In the genomic region with DNA sequence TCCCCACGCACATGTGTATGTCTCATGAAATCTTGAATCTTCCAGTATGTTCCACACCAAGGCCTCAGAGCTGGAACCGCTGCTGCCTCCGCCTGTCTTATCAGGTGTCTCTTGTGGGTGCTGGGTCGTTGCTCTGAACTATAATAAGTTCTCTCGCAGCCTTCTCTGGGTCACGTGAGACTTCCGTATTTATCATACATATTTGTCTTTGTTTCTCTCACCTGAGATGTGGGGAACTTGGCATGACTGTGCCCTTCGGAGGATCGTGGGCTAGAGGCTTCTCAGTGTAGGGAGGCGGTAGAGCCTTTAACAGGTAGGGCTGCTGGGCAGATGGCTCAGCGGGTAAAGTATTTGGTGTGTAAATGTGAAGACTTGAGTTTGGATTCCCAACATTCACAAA, we compare ENCODE assay signal across 27 mouse cellular contexts. TPM values are rescaled to one million over a fixed set of nuclear protein-coding genes. Genes with fewer than 3 reads are reported as not detected.
"Had no signal": no experiment of that assay in that cellular context is flagged by ENCODE, and none has a peak within 500 bp of the region (broad histone marks: within the 10 kb centered on the region; RNA-seq: fewer than 3 reads in every experiment).

No protein-coding gene starts in this region.

- H3K4me1 ChIP-seq: liver, embryonic 13.5 days; liver, embryonic 15.5 days; lung, embryonic 15.5 days; midbrain, embryonic 13.5 days; midbrain, embryonic 15.5 days; neural tube, embryonic 12.5 days; stomach, embryonic 15.5 days had no signal

- H3K27ac ChIP-seq: liver, embryonic 13.5 days; liver, embryonic 15.5 days; lung, embryonic 15.5 days; macrophage; midbrain, embryonic 13.5 days; midbrain, embryonic 15.5 days; neural tube, embryonic 12.5 days; stomach, embryonic 15.5 days; stomach, postnatal 0 days had no signal

- H3K9me3 ChIP-seq: liver, embryonic 13.5 days; liver, embryonic 15.5 days; lung, embryonic 15.5 days; megakaryocyte, embryonic 14.5 days; midbrain, embryonic 13.5 days; midbrain, embryonic 15.5 days; neural tube, embryonic 12.5 days; stomach, embryonic 15.5 days had no signal

- H3K4me3 ChIP-seq: liver, embryonic 13.5 days; liver, embryonic 15.5 days; lung, embryonic 15.5 days; megakaryocyte, embryonic 14.5 days; midbrain, embryonic 13.5 days; midbrain, embryonic 15.5 days; neural tube, embryonic 12.5 days; stomach, embryonic 15.5 days had no signal

- H3K27me3 ChIP-seq: liver, embryonic 13.5 days; liver, embryonic 15.5 days; lung, embryonic 15.5 days; midbrain, embryonic 13.5 days; midbrain, embryonic 15.5 days; neural tube, embryonic 12.5 days; stomach, embryonic 15.5 days had no signal

- H3K9ac ChIP-seq: liver, embryonic 13.5 days; liver, embryonic 15.5 days; liver, postnatal 0 days; lung, embryonic 15.5 days; midbrain, embryonic 13.5 days; midbrain, embryonic 15.5 days; neural tube, embryonic 12.5 days; stomach, embryonic 15.5 days had no signal

- DNase-seq: liver, embryonic 13.5 days; liver, postnatal 0 days; lung, adult 2 months; lung, postnatal 14 days; lung, postnatal 36 days; right cerebral cortex, postnatal 14 days; thymus, adult 2 months; thymus, postnatal 25 days; thymus, postnatal 4 days had no signal

- H3K36me3 ChIP-seq: liver, embryonic 13.5 days; liver, embryonic 15.5 days; lung, embryonic 15.5 days; midbrain, embryonic 13.5 days; midbrain, embryonic 15.5 days; neural tube, embryonic 12.5 days; stomach, embryonic 15.5 days had no signal

RNA-seq across cellular contexts. Expression of a gene that starts 0.5 kb away (rescaled TPM):
- total RNA-seq: megakaryocyte progenitor cell, adult 5-6 weeks; midbrain, postnatal 0 days; monocyte, adult 5-6 weeks; neutrophil, adult 5-6 weeks had no signal
- polyA plus RNA-seq: liver, embryonic 13.5 days; liver, postnatal 0 days; lung, adult 2 months; lung, embryonic 15.5 days; macrophage; midbrain, embryonic 11.5 days; midbrain, embryonic 13.5 days; midbrain, embryonic 15.5 days; midbrain, postnatal 0 days; neural tube, embryonic 12.5 days; neural tube, embryonic 14.5 days; spleen, adult 2 months; stomach, embryonic 15.5 days; stomach, postnatal 0 days; urinary bladder, adult 2 months had no signal

RNA-seq across cellular contexts. Expression of a gene that starts 8.1 kb away (rescaled TPM):
- total RNA-seq: megakaryocyte progenitor cell, adult 5-6 weeks; midbrain, postnatal 0 days; monocyte, adult 5-6 weeks; neutrophil, adult 5-6 weeks had no signal
- polyA plus RNA-seq: liver, embryonic 13.5 days; liver, embryonic 15.5 days; liver, postnatal 0 days; lung, adult 2 months; lung, embryonic 15.5 days; lung, postnatal 0 days; macrophage; midbrain, embryonic 11.5 days; midbrain, embryonic 13.5 days; midbrain, embryonic 15.5 days; midbrain, postnatal 0 days; neural tube, embryonic 12.5 days; neural tube, embryonic 14.5 days; spleen, adult 2 months; stomach, embryonic 15.5 days; stomach, postnatal 0 days; thymus, adult 2 months; urinary bladder, adult 2 months had no signal

RNA-seq across cellular contexts. Expression of a gene that starts 11.5 kb away (rescaled TPM):
- total RNA-seq: megakaryocyte progenitor cell, adult 5-6 weeks; midbrain, postnatal 0 days; monocyte, adult 5-6 weeks; neutrophil, adult 5-6 weeks had no signal
- polyA plus RNA-seq: liver, embryonic 13.5 days; liver, embryonic 15.5 days; liver, postnatal 0 days; lung, adult 2 months; lung, embryonic 15.5 days; lung, postnatal 0 days; macrophage; midbrain, embryonic 11.5 days; midbrain, embryonic 13.5 days; midbrain, embryonic 15.5 days; midbrain, postnatal 0 days; neural tube, embryonic 12.5 days; neural tube, embryonic 14.5 days; spleen, adult 2 months; stomach, embryonic 15.5 days; stomach, postnatal 0 days; thymus, adult 2 months; urinary bladder, adult 2 months had no signal

RNA-seq across cellular contexts. Expression of a gene that starts 18.6 kb away (rescaled TPM):
- total RNA-seq: megakaryocyte progenitor cell, adult 5-6 weeks; midbrain, postnatal 0 days; monocyte, adult 5-6 weeks; neutrophil, adult 5-6 weeks had no signal
- polyA plus RNA-seq: liver, embryonic 13.5 days; liver, embryonic 15.5 days; liver, postnatal 0 days; lung, adult 2 months; lung, embryonic 15.5 days; lung, postnatal 0 days; macrophage; midbrain, embryonic 11.5 days; midbrain, embryonic 13.5 days; midbrain, embryonic 15.5 days; midbrain, postnatal 0 days; neural tube, embryonic 12.5 days; neural tube, embryonic 14.5 days; spleen, adult 2 months; stomach, embryonic 15.5 days; stomach, postnatal 0 days; thymus, adult 2 months had no signal

RNA-seq across cellular contexts. Expression of a gene that starts 23.5 kb away (rescaled TPM):
- total RNA-seq: megakaryocyte progenitor cell, adult 5-6 weeks; midbrain, postnatal 0 days; monocyte, adult 5-6 weeks; neutrophil, adult 5-6 weeks had no signal
- polyA plus RNA-seq: liver, embryonic 13.5 days; liver, embryonic 15.5 days; liver, postnatal 0 days; lung, adult 2 months; lung, embryonic 15.5 days; lung, postnatal 0 days; macrophage; midbrain, embryonic 11.5 days; midbrain, embryonic 13.5 days; midbrain, embryonic 15.5 days; midbrain, postnatal 0 days; neural tube, embryonic 12.5 days; neural tube, embryonic 14.5 days; spleen, adult 2 months; stomach, embryonic 15.5 days; thymus, adult 2 months; urinary bladder, adult 2 months had no signal
